Mouse (Mus musculus): ENCODE data around the gene Ffar1.
"Not testable (repeated sequence)": the region's sequence is repeated elsewhere in the genome, so short reads cannot be mapped to it uniquely, and the experiment has no call there.

The Ffar1 gene

GRCm38 (mm10) chr7:30847386-30847785, 14.0 kb downstream of the Ffar1 start:
- no peak for DNase-seq

GRCm38 (mm10) chr7:30846505-30847053, 14.8 kb downstream of the Ffar1 start:
- no peak for DNase-seq

DNA sequence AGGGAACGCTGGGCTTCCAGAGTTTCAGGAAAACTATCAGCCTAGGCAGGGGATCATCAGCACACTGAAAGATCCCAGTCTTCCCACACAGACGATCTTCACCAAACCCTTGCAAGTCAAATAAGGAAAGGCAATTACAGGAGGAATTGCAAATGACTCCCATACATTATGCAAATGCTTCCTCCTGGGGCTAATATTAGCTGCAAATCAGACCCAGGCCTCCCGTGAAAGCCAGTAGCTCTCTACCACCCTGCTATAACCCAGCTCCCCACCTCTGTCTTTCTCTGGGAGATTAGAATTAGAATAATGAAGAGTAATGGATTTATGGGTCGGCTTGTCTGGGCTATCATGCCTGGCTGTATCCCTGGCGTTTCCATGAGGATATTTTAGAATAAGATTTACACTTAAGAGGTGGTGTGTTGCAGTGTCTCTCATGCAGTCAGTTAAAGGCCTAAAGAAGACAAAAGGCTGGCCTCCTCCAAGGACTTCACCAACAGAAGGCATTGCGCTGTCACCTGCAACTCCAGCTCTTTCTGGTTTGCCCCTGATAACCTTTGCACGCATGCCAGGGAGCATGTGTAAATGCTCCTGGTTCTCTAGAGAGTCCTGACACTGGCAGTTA, 16.6 kb downstream of the Ffar1 start:
- DNase-seq: no peak

DNA sequence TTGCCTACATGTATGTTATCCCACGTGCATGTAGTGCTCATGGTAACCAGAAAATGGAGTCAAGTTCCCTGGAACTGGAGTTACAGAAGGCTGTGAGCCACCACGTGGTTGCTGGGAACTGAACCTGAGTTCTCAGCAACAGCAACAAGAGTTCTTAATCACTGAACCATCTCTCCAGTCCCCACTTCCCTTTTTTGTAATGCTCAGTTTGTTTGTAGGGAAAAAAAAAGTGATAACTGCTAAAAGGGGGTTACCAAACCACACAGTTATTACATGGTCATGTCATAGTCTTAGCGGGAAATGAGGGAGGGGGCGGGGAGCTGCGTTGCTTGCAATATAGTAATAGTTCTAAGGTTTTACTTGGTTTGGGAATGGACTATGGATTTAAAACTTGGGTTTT, 19.3 kb downstream of the Ffar1 start:
- DNase-seq: no peak

GRCm38 (mm10) chr7:30841379-30841778, 20.0 kb downstream of the Ffar1 start:
- DNase-seq: no peak

DNA sequence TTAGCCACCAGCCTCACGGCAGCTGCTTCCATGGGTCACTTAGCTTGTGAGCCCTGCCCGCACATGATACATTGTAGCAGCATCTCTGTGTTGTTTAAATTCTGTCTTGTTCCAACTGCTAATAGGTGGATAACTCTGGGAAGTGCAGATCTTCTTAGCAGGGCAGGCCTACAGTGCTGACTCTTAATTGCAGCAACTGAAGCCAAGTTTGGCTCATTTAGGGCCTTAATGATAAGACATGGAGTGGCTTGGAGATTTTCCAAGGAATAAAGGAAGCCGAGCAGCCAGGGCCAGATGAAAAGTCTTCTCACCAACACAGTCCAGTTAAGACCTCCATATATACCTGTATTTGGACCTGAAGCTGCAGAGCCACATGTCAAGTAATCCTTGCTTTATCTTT, 21.1 kb downstream of the Ffar1 start:
- DNase-seq: no peak

- no peak for DNase-seq
Observed at GRCm38 (mm10) chr7:30837277-30837676, 24.1 kb downstream of the Ffar1 start.

- DNase-seq: not testable (repeated sequence)
Observed at GRCm38 (mm10) chr7:30832684-30833083, 28.7 kb downstream of the Ffar1 start.

DNA sequence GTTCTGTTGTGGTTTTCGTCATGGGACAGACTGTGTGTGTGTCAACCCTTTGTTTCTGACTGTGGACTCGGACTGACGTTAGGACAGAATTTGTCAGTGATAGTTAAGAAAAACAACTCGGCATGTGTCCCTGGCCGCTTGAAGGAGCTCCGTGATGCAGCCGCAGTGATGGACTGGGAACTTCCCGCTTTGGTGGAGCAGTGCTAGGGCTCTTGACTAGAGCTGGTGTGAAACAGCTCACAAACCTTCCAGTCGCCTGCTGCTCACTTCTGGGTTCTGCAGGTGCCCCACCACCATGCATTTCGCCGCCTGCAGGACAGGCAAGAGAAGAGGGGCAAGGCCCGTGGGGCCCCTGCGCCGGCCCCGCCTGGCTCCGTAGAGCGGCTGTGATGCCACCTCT, 29.1 kb downstream of the Ffar1 start:
- no peak for DNase-seq

DNA sequence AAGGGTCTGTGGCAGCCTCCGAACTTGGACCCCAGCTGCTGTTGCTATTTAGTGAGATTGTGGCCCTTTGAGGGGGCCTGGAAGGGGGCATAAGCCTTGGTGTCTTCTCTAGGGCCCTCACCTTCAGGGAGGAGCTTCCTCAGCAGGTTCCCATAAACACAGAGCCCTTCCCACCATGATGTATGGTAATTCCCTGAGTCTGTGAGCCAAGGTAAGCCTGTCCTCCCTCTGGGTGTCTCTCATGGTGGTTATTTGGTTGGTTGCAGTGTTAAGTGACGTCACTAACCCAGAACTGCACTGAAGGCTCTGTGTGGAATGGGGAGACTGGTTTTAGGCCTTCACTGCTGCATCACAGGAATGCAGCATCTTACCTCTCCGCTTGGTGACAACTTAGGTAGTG, 31.9 kb downstream of the Ffar1 start:
- no peak for DNase-seq

GRCm38 (mm10) chr7:30828871-30829270, 32.5 kb downstream of the Ffar1 start:
- DNase-seq: not testable (repeated sequence)

GRCm38 (mm10) chr7:30826660-30827059, 34.7 kb downstream of the Ffar1 start:
- DNase-seq: no peak

DNA sequence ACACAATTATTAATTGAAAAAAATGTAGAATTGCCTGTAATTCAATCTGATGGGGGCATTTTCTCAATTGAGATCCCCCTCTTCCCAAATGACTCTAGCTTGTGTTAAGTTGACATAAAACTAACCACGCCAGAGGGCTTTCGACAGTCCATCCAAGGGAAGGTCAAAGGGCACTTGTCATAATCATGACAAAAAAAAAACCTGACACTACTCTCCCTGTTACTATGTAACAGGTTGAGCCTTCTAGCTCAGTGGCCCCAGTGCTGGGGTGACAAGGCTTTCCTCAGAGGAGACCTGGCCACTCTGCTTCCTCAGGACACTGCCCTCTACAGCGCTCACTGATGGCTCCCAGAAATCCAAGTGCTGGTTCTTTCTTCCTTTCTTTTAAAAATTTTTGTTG, 37.1 kb downstream of the Ffar1 start:
- no peak for DNase-seq

- no peak for DNase-seq
Observed at GRCm38 (mm10) chr7:30823675-30824074, 37.7 kb downstream of the Ffar1 start, which contains the start of gene Ffar2. Gene Ffar2 (minus strand): TSS chr7:30823775.

- no peak for DNase-seq
Observed at GRCm38 (mm10) chr7:30821532-30821931, 39.8 kb downstream of the Ffar1 start.

DNA sequence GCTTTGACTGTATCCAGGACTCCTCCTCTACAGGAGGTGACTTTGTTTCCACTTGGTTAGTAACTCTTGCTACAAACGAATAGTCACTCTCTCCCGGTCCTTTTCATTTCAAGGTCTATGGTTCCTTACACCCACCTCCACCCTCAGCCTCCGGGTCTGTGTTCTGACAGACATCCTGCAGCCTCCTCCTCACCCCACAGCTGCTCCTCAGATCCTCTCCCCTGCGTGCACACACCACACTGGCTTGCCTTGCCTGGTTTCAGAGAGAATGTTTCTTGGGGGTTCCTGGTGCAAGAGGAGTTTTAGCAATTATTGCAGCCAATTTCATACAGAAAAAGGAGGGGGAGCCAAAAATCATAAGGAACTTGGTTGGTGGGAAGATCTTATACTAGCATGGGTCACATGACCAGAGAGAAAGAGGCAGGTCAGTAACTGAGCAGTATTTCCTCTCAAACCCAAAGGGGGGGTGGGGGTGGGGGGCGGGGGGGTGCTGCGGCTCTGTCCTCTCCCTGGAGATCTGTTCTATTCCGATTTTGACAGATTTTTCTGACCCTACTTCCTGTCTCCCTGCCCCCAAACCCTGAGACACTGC, 40.4 kb downstream of the Ffar1 start:
- no peak for DNase-seq

DNA sequence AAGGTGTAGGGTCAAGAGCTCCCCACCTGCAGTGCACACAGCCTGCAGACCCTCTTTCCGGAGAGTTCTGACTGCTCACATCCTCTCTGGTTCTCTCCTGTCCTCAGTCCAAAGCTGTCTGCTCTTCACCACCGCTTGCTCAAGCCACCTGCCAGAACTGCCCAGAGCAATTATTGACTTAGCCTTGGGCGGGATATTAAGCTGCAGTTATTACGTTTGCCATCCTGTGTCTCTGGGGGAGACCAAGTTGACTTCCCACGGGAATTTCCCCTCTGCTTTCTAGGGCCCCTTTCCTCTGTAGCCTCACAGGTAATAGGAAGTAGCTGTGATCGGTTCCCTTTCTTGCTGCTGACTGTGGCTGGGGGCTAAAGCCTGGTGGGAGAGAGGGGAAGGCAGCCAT, 41.2 kb downstream of the Ffar1 start:
- no peak for DNase-seq

DNA sequence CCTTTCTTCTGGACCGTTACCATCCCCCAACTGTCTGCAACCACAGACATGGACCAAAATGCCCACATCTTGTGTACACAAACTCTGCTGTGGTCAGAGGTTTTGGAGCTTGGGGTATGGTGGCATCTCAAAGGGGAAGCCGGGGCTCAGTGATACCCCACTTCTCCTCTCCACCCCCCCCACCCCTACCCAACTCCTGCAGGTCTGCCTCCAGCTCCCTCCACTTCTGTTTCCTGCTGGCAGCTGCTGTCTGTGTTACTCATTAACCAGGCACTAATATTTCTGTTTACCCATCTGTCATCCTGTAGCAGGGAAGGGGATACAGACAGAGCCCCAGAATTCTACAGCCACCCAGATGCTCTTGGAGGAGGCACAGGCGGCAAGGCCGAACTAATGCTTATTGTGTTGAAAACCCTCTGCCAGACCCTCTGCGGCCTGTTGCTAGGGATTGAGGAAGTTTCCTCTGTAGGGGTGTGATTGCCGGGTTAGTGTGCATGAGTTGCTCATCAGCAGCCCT, 49.0 kb downstream of the Ffar1 start:
- no peak for DNase-seq

DNA sequence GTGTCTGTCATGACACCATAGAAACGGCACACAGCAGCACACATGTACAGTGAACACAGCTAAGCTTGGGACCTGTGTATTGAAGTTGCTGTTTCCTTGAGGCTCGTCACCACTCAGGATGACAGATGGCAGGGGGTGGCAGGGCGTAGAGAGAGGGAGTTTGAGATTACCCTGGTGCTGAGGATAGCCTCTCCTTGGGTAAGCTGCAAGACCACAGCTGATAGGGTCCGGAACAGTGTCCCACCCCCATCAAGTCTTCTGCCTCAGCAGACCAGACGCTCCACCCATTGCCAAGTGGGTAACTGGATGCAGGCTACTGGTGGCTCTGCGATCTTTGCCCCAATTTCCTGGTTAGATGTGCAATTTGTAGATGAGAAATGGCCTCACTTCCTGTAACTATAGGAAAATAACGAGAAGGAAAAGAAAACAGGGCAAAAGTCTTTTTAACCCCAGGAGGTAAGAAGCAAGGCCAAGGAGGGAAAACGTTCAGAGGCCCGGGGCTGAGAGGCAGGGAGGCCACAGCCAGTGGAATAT, 49.5 kb downstream of the Ffar1 start:
- DNase-seq: no peak

GRCm38 (mm10) chr7:30810319-30810718, 51.0 kb downstream of the Ffar1 start:
- DNase-seq: no peak
